Mouse (Mus musculus) inflammation-experienced regulatory T-cells, adult 6 months (primary cell): ENCODE data around the gene Akt3. TPM values are rescaled to one million over a fixed set of nuclear protein-coding genes. Genes with fewer than 3 reads are reported as not detected.

ENCODE experiments used
- ATAC-seq: one replicate; pipeline ENCODE4 v1.8.0; 2017
- polyA plus RNA-seq, 3 experiments: library from polyadenylated mRNA; unstranded; fragments of 100-300 nt; shearing (Covaris generic); gene quantifications; one replicate each; pipeline ENCODE4 v1.2.1; 2017

Gene Akt3
- polyA plus RNA-seq, 3 experiments from 2014 or later: 5.1 to 8.3 (median 5.8) TPM

DNA sequence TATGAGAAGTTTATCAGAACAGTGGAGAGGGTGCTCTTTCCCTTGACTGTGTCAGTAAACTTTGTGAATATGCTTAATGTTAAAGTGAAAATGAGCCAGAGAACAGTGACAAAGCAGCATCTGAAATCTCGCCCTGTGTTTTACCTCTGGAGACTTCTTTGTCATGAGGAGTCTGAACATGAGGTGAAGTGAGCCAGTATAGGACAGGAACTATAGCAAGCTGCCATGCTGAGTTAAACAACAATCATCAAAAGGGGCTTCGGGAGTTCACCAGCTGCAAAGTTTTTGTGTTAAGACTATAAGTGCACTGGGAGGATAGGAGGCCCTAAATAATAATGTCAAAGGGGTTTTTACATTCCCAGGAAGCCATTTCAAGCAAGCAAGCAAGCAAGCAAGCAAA, 71.3 kb downstream of the Akt3 start:
- ATAC-seq: no peak

DNA sequence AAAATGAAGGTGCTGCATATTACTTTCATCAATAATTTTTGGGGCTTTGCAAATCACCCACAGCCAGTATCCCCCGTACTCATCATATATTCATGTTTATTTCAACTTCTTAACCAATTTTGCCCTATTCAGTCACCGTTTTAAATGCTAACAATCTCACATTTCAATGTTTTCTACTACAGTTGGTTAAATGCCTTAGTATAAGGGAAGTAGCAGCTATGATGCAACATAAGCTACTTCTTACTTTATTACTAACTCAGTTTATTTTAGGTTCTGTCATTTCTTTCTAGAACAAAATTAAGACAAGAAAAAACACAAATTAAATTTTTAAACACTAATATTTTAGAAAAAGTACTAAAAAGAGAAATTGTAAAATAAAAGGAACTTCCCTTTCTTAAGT, 78.4 kb downstream of the Akt3 start:
- ATAC-seq: no peak

DNA sequence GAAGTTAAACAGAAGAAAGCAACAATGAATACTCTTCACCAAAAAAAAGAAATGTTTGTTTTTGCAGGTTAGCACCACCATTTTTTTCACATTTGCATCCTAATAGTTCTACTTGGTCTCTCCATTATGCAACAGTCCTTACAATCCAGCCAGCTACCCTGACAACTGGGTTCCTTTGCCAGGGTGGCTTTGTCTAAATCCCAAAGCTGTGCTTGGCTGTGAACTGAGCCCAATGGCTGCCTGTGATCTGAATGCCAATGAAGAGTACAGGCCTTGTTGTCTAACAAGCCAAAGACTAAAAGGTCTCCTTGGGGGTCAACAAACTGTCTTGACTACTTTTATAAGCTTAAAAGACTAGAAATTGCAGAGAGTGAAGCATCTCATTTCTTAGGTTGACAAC, 82.6 kb downstream of the Akt3 start:
- no peak for ATAC-seq

DNA sequence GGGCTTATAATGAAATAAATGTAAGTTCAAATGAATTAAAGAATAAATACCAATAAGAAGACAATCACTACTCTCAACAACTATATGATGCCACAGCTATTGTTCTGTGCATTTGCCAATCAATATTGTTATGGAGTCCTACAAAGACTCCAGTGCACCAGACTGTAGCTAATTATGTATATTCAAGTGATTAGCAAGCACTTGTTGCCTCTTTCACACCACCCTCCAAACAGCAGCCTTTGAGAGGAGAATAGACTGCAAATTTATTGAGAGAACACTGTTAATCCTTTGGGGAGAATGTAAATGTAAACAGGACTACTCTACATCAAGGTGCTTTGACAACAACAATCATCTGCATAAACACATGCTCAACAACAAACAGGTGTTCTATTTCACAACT, 86.7 kb downstream of the Akt3 start:
- no peak for ATAC-seq

DNA sequence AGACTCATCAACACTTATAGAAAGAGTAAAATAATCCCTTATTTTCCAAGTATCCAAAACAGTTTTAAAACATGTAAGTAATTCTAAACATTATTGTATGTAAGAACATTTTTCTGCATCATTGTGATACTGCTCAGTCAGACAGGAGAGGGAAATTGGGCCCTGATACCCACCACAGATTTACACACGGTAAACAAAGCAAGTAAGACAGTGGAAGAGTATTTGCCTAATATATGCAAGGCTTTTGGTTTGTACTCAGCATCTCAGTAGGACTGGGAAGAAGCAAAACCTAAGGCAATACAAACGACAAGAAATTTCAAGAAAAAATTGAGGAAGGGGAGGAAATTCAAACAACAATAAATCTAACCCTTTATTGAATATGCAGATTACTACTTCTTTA, 92.2 kb downstream of the Akt3 start:
- ATAC-seq: no peak

DNA sequence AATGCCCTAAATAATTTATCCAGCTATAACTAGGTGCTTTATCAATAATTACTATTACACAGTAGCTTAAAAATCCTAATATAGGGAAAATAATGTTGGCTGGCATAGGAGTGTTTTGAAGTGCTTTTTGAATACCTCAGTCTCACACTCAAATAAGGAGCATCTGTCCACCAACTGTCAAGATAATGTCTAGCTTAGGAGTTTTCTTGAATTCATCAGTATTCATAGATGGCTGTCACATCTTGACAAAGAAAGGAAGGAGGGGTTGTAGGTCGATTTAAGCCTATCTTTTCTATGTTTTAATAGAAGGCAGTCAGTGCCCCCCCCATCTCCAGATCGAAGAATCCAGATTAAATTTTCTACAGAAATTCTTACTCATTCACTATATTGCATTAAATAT, 92.7 kb downstream of the Akt3 start:
- no peak for ATAC-seq

DNA sequence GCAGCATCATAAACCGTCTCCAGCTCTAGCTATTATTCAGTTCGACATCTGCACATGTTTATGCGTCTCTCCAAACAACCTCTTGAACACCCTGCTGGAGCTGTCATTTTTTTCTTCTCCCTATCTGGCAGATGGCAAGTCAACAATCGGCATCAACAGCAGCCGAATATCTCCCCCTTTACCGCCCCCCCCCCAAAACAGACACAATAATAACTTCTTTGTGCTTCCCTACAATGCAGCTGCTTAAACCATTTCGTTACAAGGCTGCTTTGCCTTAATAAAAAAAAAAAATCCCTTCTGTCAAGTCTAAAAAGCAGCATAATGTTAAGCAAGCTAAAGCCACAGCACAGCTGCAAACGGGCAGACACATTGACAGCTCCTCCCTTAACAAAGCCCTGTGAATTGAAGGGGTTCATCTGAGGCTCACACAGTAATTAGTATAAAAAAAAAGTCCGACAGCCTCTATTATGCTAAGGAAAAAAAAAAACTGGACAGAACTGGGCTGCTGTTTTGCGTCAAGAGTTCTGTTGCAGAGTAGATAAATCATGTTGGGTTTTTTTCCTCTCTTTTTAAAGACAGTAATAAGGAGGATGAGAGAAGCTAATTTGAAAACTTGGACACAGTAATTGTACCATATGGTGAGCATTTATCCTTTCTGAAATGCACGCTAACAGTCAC, 107.5 kb downstream of the Akt3 start:
- ATAC-seq: no peak

DNA sequence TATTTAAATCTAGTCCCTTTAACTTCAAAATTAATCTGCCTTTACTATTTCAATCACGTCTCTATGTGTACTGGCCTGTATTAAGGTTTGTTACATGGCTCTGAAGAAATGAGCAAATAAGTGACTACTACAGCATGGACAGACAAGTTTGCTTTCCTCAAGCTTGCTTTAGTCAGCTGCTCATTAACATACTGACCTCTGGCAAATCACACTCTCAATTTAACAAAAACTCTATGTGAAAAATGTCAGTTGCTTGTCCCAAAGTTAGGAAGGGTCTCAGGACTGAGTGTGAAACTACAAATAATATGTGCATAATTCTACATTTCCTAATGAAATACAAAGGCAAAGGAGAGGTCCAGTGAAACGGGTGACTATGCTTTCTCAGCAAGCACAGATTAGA, 109.3 kb downstream of the Akt3 start:
- no peak for ATAC-seq

DNA sequence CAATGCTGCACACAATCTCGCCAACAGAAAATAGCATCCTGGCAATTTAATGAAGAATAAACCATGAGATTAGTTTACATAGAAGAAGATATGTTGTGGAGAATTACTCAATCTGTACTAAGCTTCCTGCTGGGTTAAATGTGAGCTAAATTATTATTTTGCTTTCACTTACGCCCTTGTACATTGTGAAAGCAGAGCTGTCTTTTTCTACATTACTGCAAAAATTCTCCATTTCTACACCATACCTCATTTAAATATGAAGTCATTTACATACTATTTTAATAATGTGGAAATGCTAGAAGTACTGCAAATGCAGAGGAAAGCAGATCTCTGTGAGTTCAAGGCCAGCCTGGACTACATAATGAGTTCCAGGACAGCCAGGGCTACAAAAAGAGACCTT, 116.5 kb downstream of the Akt3 start:
- ATAC-seq: no peak

DNA sequence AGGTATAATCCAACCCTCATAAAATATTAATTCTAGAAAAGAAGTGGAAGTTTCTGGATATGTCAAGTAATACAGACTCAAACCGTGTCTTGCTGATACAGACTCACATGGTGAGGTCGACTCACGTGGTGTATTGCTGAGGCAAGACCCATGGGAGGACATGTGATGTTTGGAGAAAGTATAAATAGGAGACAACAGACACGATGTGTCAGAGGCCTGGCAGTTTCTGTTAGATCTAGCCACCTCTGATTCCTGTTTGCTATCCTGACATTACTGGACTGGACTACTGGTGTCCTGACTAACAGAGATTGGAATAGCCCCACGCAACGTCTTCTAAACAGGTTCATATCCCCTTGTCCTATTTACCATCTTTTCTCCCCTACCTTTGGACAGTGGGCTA, 118.4 kb downstream of the Akt3 start:
- no peak for ATAC-seq

DNA sequence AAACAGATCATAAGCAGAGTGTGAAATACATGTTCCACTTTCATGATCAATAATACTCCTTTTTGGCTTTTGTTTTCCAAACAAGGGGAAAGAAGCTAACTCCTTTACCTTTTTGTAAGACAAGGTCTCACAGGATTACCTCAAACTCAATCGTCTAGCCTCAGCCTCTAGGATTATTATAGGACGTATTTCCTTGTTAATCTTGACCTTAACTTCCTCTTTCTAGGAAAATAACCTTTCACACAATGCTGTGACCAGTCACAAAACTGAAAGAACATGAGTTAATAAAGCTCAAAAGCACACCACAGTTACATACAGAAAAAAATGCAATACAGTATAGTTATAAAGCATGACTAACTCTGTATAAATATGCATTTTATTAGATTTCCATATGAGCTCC, 126.5 kb downstream of the Akt3 start:
- no peak for ATAC-seq

DNA sequence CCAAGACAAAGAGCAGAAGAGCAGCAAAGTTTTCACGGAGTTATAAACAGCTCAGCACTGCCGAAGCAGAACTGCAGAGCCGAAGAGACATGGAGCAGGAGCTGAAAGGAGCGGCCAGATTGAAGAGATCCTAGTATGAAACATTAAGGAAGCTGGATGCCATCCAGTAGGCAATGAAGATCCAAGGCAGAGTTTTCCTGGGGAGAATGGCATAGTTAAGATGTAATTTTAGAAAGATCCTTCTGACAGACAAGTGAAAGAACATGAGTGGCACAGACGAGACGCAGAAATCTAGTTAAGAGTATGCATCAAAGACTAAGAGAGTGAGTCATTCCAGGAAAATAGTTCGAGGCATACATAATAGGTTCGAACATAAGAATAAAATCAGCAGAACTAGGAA, 131.3 kb downstream of the Akt3 start:
- no peak for ATAC-seq

DNA sequence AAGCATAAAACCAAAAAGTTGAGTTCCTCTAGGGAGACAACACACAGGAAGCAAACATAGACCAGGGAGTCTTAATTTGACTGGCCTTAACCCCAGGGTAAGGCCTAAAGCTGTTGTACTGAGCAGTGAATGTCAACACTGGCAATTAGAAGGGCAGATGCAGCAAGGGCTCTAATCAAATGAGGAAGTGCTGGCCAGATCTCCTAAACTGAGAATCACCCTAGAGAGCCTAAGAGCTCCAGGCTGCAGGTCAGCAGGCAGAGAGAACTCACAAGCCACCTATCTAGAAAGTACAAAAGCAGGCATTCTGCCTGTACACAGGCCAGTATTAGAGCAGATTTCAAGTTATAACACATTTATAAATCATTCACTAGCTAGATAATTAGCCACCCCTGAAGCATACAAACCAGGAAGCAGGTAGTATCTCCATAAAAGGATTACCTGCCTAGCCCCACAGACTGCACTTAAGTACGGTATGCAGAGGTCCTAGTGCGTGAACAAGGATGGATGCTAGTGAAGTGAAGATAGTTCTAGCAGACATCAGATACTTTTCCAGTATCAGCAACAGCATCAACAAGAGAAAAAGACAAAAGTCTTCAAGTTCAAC, 147.2 kb downstream of the Akt3 start:
- ATAC-seq: no peak

DNA sequence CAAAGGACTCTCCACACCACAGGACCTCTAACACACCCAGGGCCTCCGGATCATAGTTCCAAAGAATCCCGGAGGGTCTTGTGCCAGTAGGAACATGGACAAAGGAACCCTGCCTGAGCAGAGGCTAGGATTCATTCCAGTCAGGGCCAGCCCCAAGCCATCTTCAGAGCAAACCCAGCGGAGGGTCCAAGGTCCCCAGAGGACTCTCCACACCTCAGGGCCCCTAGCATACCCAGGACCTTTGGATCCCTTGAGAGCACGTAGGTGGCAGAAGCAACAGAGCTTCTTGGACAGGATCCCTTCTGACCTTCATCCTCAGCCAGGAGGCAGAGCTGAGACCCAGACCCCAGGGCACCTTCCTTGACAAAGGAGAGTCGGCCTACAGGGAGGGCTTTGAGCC, 167.5 kb downstream of the Akt3 start:
- ATAC-seq: no peak

DNA sequence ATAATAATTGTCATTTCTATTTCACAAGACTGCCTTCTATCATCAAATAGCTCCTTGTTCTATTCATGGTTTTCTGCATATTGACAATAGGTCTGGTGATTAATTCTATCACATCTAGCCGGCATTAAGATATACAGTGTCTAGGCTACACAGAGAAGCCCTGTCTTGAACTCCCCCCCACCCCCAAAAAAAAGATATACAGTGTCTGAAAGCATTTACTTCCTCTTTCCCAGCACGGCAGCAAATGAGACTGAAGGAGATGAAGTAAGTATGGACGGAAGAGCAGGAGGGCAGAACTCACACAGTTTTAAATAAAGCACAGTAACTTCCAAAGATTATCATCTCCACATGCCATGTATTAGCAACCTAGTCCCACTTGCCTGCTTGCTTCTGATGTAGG, 168.5 kb downstream of the Akt3 start:
- ATAC-seq: no peak

DNA sequence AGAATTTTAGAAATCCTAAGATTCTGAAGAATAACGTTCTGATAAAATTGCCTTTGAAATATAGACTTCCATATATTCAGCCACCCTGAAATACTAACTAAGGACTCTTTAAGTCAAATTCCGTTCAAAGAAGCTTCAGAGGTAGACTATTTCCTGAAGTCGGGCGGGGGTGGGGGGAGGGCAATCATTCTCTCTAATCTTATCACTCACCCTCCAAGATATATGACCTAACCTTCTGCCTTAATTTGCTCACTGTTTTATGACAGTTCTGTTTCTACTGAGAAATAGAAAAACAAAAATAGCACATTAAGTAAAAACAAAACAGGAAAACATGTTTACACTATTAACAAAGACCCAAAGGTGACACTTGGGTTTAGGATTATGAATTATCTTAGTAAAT, 169.0 kb downstream of the Akt3 start:
- no peak for ATAC-seq

DNA sequence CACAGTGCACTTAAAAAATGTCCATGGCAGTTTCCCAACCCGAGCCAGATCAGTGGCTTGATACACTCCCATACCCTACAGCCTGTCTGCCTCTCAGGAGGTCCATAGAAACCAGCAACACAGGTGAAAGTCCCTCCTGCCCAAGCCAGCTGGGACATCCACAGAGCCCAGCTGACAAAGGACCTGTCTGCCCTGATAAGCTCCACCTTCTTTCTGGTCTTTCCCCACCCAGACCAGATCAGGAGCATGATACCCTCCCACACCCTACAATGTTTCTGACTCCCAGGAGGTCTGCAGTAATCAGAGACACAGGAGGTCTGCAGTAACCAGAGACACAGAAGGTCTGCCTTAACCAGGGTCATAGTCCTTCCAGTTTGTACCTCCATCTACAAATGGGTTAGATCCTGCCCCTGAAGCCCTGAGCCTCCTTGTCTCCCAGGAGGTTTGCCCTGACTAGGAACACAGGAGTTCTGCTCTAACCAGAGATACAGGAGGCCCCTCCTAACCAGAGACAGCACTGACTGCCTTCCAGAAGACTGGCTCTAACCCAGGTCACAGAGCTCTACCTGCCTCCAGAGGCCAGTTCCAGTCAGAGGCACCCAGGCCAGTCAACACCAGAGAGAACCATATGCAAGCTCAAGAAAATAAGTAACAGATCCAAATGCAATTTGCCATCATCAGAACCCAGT, 175.9 kb downstream of the Akt3 start:
- ATAC-seq: no peak

DNA sequence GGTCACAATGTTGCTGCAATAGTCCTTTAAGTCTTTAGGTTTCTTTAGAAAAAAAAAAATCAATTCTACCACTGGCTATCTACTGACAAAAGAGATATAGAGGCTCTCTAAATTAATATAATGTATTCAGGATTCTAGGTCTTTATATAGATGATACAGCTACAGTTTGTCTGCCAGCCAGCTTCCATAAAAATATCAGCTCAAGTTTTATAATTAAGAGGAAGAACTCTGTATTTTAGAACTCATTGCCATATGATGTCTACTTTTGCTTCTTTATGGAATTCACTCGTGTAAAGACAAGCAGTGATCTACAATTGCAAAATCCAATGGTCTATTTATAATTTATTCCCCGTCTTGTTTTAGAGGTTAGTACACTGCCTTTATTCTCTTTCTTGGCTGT, 188.8 kb downstream of the Akt3 start:
- ATAC-seq: no peak

DNA sequence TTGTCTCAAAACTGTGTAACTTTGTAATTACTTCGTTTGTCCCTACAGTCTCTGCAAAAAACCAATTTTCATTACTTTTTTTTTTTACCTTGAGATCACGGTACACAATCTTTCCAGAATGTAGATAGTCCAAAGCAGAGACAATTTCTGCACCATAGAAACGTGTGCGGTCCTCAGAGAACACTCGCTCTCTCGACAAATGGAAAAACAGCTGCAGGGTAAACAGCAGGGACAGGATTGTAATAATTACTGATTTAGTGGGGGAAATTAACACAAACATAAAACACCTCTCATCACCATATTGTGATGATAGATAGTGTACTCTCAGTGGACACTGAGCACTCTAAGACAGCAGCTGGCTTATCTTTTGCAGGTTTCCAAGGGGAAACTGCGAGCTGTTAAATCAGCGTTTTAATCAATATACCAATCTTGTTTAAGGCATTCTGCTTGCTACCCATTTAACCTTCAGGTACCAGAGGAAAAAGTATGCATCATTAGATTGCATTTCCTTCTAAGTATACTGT, 190.8 kb downstream of the Akt3 start:
- no peak for ATAC-seq

DNA sequence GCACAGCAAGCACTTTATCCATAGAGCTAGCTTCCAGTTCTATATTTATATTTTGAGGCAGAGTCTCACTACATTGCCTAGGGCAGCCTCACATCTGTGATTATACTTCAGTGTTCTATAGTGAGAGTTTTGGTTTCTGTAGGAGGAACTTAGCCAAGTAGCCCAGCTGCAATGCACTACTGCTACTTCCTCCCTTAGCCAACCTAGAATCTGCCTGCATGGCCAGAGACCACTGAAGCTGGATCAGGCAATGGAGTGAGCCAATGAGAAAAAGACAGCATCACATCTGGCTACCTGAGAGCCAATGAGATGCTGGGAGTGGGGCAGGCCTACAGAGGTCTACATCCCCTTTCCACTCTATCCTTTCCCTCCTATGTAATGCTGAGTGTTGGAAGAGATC, 192.3 kb downstream of the Akt3 start:
- ATAC-seq: no peak

DNA sequence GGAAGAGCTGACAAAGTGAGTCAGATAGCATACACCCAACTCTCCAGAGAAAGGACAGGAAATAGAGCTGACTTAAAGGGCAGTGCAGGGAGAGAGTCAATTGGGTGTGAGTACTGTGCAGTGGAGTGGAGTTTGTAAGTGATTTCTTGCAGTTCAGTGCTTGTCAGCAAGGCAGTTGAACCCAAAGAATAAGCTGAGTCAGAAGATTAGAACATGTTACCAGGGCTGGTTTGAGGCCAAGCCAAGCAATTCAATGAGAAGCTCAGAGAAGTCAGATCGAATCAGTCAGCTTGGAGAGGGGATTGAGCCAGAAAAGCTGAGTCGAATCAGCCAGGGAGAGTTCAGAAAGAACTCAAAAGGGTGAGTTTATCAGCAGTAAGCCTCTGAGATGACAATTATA, 196.2 kb downstream of the Akt3 start:
- no peak for ATAC-seq

DNA sequence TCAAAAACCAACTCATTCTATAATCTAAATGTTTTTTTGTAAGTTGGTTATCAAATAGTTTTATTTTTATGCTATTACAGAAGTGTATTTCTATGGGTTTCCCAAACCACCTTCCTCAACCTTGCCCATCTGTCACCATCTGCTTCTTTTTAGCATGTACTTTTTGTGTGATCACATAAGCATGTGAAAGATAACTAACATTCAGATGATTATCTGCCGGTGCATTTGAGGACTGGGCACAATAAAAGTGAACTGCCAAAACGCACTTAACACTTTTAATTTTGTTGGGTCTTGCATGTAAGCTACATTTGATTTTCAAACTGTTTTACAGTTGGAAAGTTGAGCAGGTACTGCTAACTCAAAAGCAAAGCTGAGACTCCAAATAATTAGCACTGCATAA, 203.1 kb downstream of the Akt3 start:
- ATAC-seq: no peak

DNA sequence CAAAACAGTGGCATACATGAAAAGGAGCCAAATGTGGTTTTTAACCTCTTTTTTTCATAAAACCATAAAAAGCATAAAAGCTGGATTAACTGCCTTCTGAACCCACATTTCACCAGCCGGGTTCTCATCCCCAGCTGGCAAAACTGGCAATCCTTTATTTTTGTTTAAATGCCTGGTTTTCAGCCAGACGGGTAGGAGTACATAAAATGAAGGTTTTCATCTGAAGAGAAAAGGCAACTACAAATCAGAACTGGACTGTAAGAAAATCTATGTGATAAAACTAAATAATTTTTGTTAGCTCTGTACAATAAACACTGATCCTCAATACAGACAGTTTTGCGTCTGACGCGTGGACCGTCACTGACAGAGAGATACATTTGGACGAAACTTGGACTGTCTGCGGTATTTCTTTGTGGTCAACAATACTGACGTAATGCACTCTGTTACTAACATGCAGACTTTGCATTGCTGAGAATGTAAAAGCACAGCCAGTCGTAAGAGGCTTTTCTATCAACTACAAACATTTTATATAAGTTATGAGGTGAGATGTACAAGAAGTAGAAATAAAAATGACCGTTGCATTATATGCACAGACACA, 206.5 kb downstream of the Akt3 start:
- no peak for ATAC-seq

DNA sequence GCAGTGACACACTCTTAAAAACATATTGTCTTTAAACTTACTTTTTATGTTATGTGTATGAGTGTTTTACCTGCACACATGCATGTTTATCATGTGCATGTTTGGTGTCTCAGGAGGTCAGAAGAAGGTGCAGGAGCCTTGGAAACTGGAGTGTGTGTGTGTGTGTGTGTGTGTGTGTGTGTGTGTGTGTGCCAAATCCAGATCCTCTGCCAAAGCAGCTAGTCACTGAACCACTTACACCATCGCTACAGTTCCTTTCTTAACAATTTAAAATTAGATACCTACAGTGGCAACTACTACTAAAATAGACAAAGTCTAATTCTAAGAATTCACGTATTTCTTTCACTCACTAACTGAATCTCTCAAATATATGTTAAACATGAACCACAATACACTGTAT, 209.2 kb downstream of the Akt3 start:
- ATAC-seq: no peak
